Mouse (Mus musculus) pancreas, adult 10 weeks (tissue): ENCODE data around the gene Arhgef12. TPM values are rescaled to one million over a fixed set of nuclear protein-coding genes. Genes with fewer than 3 reads are reported as not detected.

Source experiments
- polyA plus RNA-seq: library from polyadenylated mRNA; stranded (reverse); fragments of 350-450 nt; fragmentation: Illumina TruSeq; extraction: RNeasy Lipid Tissue Mini Kit (QIAGEN cat#74804); gene quantifications from one replicate; pipeline ENCODE4 v1.2.3, GENCODE M21; 2015; ENCODE audit warnings: low read depth, low replicate concordance; ENCODE audit not compliant: insufficient read depth

The Arhgef12 gene
- polyA plus RNA-seq, result 19.4 TPM

GRCm38 (mm10) chr9:43107187-43107517 is at the start of gene Arhgef12:
Gene Arhgef12, minus strand, starts transcription at chr9:43107239.

GRCm38 (mm10) chr9:43116134-43116996 is 9.3 kb upstream of the Arhgef12 start, which contains the start of gene Tmem136:
Gene Tmem136, minus strand, starts transcription at chr9:43116570.

GRCm38 (mm10) chr9:42943781-42944535 is 163.1 kb downstream of the Arhgef12 start, which contains the start of gene Grik4:
Gene Grik4, minus strand, starts transcription at chr9:42944493.

Other genes starting within 250 kb of the Arhgef12 start
- 0.13 TPM for gene Grik4, start 162.7 kb downstream of the Arhgef12 start, polyA plus RNA-seq
- 1.2 TPM for gene Tmem136, start 9.3 kb upstream of the Arhgef12 start, polyA plus RNA-seq
- not detected for gene Pou2f3, start 103.1 kb upstream of the Arhgef12 start, polyA plus RNA-seq
- gene Oaf, start 132.7 kb upstream of the Arhgef12 start, polyA plus RNA-seq, result 6.5 TPM
- not detected for gene Trim29, start 203.6 kb upstream of the Arhgef12 start, polyA plus RNA-seq